Mouse (Mus musculus): ENCODE measurements at regions not wholly inside any gene's neighbourhood (a gene's known extent, or its start where the extent isn't known, plus 50 kb on each side); places are given as distances from the start of the nearest gene placed in this dataset.

GRCm38 (mm10) chr5:69844809-69845208, 252.7 kb upstream of the Gnpda2 start:
- TF ChIP-seq POLR2A (IDR thresholded peaks at IDR 0.05; ENCODE audit: extremely low read depth, insufficient read depth, low read length) (no peak), CTCF (IDR thresholded peaks at IDR 0.05; ENCODE audit: extremely low read depth, insufficient read depth, low read length) (0 out of 2 replicates have a peak, but pooled peaks have one; percentile 11)
